Mouse (Mus musculus) cerebellum, adult 9-10 months (tissue): ENCODE measurements around the gene Gm29106.
"Not testable (repeated sequence)": the region's sequence is repeated elsewhere in the genome, so short reads cannot be mapped to it uniquely, and the experiment has no call there.

Experiments
- DNase-seq: peaks from one replicate; pipeline ENCODE4 v3.0.0; 2022

The Gm29106 gene

DNA sequence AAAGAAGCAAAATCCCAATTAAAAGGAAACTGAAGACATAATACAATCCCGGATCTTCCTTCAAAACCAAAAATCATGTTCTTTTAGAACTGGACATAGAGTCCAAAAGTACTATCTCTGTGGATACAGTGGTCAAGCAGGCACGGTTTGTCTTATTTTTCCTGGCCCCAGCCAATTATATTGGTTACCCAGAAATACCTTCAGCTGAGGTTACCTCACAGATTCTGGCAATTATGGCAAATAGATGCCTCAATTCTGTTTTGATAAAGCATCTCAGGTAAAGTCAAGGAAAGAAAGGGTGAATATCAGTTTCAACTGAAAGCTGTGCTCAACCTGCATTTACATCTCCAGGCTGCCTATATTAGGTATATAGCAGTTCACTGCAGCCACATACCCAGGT, at the start of gene Gm29106:
Gene Gm29106 (plus strand): TSS at position 301 of the 400 bp plus-strand sequence.
- DNase-seq: not testable (repeated sequence)

DNA sequence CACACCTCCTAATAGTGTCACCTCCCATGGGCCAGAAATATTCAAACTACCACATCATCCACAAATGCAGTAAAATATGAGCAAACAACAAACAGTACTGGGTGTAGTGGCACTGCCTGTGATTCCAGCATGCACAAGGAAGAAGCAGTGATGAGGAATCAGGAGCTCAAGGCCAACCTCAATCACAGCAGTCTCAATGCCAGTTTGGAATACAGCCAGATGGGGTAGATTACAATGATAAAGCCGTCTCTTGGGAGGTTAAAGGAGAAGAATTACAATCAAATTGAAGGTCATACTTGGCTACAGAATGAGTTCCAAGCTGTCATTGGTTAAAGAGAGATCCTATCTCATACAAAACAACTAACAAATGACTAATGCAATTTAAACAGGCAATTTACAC, 52.2 kb downstream of the Gm29106 start:
- DNase-seq: no peak

DNA sequence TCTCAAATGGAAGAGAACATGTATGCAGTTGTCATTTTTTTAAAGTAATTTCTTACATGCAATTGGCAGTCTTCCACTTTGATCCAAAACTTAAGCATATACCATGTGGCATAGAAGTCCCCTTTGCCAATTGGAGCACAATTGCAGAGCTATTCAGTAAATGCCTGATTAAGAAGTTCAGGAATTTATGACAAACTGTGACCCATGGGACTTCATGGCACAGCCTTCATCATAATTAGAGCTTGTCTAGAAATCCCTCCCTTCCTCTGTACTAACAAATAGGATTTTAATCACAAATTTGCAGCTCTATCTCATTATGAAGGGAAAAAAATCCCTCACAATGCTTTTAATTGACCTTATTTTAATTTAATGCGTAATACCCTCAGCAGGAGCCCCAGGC, 59.7 kb downstream of the Gm29106 start:
- DNase-seq: no peak
